Mouse (Mus musculus) CH12.LX (cell line): ENCODE measurements around the gene Vamp4. TPM values are rescaled to one million over a fixed set of nuclear protein-coding genes. Genes with fewer than 3 reads are reported as not detected.

ENCODE experiments used
- DNase-seq: peaks from one replicate; pipeline ENCODE4 v3.0.0-alpha.2; 2013; ENCODE audit errors: extremely low read depth
- H3K27ac ChIP-seq: 2 replicates; pipeline ENCODE4 v1.5.1; 2012; ENCODE audit warnings: low read depth, mild to moderate bottlenecking, control low read depth, moderate library complexity; ENCODE audit not compliant: insufficient read depth
- H3K27me3 ChIP-seq: replicated peaks from 2 replicates; pipeline ENCODE3; 2012; ENCODE audit warnings: inconsistent platforms
- H3K36me3 ChIP-seq, 2 experiments: replicated peaks in 1 of 2; 2 replicates each; pipeline versions ENCODE3 to v1.6.1; 2012; ENCODE audit warnings: inconsistent platforms in 1 of 2, low read length in 1 of 2, mild to moderate bottlenecking in 1 of 2, mixed read lengths in 1 of 2, moderate library complexity in 1 of 2; ENCODE audit not compliant: control insufficient read depth in 1 of 2, insufficient read depth in 1 of 2
- H3K4me1 ChIP-seq, 2 experiments: 2 replicates each; pipeline ENCODE4 v1.6.1; 2012; ENCODE audit warnings: inconsistent platforms in 1 of 2, moderate library complexity in 1 of 2; ENCODE audit not compliant: insufficient read depth in 2 of 2, control insufficient read depth in 1 of 2
- H3K4me2 ChIP-seq: 2 replicates; pipeline ENCODE4 v1.6.1; 2012; ENCODE audit warnings: low read depth, mild to moderate bottlenecking, control low read depth; ENCODE audit not compliant: poor library complexity, insufficient read depth, severe bottlenecking
- H3K4me3 ChIP-seq, 3 experiments: fragments of 150-350 bp in 1 of 3; sonication (generic) in 1 of 3; replicated peaks in 1 of 3; 2 replicates each; pipeline versions ENCODE3 to v1.5.1; 2011 to 2012; ENCODE audit warnings: low read depth in 2 of 3, low read length in 2 of 3, mild to moderate bottlenecking in 2 of 3, moderate library complexity in 2 of 3, control low read depth in 1 of 3, improper control_type of control experiment in 1 of 3, inconsistent platforms in 1 of 3, mixed read lengths in 1 of 3; ENCODE audit not compliant: poor library complexity in 1 of 3
- H3K79me2 ChIP-seq: replicated peaks from 2 replicates; pipeline ENCODE4 v1.6.1; 2012; ENCODE audit warnings: mild to moderate bottlenecking, moderate library complexity; ENCODE audit not compliant: control insufficient read depth, poor library complexity, insufficient read depth, severe bottlenecking; ENCODE audit errors: extremely low read depth
- H3K9ac ChIP-seq: 2 replicates; pipeline ENCODE4 v1.6.1; 2012; ENCODE audit warnings: low read depth, mild to moderate bottlenecking, control low read depth, moderate library complexity; ENCODE audit not compliant: insufficient read depth
- H3K9me3 ChIP-seq: replicated peaks from 2 replicates; pipeline ENCODE3; 2012; ENCODE audit warnings: low read length, inconsistent platforms, mixed read lengths
- ELF1 ChIP-seq: IDR thresholded peaks from 2 replicates; pipeline ENCODE4 v1.6.1; 2014; ENCODE audit warnings: low read depth, mild to moderate bottlenecking, inconsistent platforms, low read length, improper control_type of control experiment
- IRF4 ChIP-seq: IDR thresholded peaks from 2 replicates; pipeline ENCODE4 v1.6.1; 2014; ENCODE audit warnings: low read depth, mild to moderate bottlenecking, inconsistent platforms, low read length, improper control_type of control experiment
- JUND ChIP-seq: conservative IDR thresholded peaks from 2 replicates; pipeline ENCODE4 v1.6.1; 2011; ENCODE audit warnings: low read depth, low read length, improper control_type of control experiment
- KAT2A ChIP-seq: IDR thresholded peaks from 2 replicates; pipeline ENCODE4 v1.6.1; 2012; ENCODE audit warnings: low read length, improper control_type of control experiment, inconsistent platforms; ENCODE audit not compliant: insufficient replicate concordance
- MAFK ChIP-seq: IDR thresholded peaks from 2 replicates; pipeline ENCODE4 v1.6.1; 2011; ENCODE audit warnings: low read length, improper control_type of control experiment; ENCODE audit not compliant: insufficient replicate concordance
- MAZ ChIP-seq: IDR thresholded peaks from 2 replicates; pipeline ENCODE4 v1.6.1; 2012; ENCODE audit warnings: low read depth, mild to moderate bottlenecking, inconsistent platforms, low read length, improper control_type of control experiment, moderate library complexity
- MXI1 ChIP-seq: IDR thresholded peaks from 2 replicates; pipeline ENCODE4 v1.6.1; 2011; ENCODE audit warnings: mild to moderate bottlenecking, low read depth, low read length, improper control_type of control experiment
- POLR2AphosphoS2 ChIP-seq: IDR thresholded peaks from 2 replicates; pipeline ENCODE4 v1.6.1; 2011; ENCODE audit warnings: low read depth, low read length, improper control_type of control experiment
- RCOR1 ChIP-seq: conservative IDR thresholded peaks from 2 replicates; pipeline ENCODE4 v1.6.1; 2012; ENCODE audit warnings: low read depth, mild to moderate bottlenecking, inconsistent platforms, low read length, improper control_type of control experiment
- UBTF ChIP-seq: IDR thresholded peaks from 2 replicates; pipeline ENCODE4 v1.6.1; 2012; ENCODE audit warnings: low read depth, mild to moderate bottlenecking, inconsistent platforms, low read length, improper control_type of control experiment, moderate library complexity
- ZMIZ1 ChIP-seq: IDR thresholded peaks from 2 replicates; pipeline ENCODE4 v1.6.1; 2012; ENCODE audit warnings: low read depth, mild to moderate bottlenecking, inconsistent platforms, low read length, improper control_type of control experiment
- ZNF384 ChIP-seq: IDR thresholded peaks from 2 replicates; pipeline ENCODE4 v1.6.1; 2012; ENCODE audit warnings: low read depth, low read length, improper control_type of control experiment, inconsistent platforms
- dilution Hi-C: fragments of 300-500 bp; cut with MboI; formaldehyde crosslinking; loops from 2 replicates; pipeline ENCODE4 v1.14.3; 2020; ENCODE audit warnings: low sequenced_read_pairs; ENCODE audit not compliant: extremely low pct_unique_long_range_greater_than_20kb, extremely low pct_ligation_motif_present
- in situ Hi-C: fragments of 300-500 bp; cut with MboI; formaldehyde crosslinking; loops from 3 replicates; pipeline ENCODE4 v1.14.3; 2019; ENCODE audit warnings: low sequenced_read_pairs, low pct_ligation_motif_present, low pct_unique_long_range_greater_than_20kb, mixed read lengths
- polyA plus RNA-seq: library from polyadenylated mRNA; unstranded; fragments of >175 nt; gene quantifications from 2 replicates; pipeline ENCODE4 v1.2.1, GENCODE M21; 2012; ENCODE audit warnings: low read depth; ENCODE audit not compliant: insufficient read length
- total RNA-seq, 2 experiments: library from RNA; depleted of rRNA; stranded (reverse); fragments of 300-350 nt in 1 of 2; fragments of >200 nt in 1 of 2; gene quantifications; 2 replicates each; pipeline ENCODE4 v1.2.3; 2012 to 2014

Gene Vamp4
- total and polyA plus RNA-seq, 3 experiments, result 17.9 to 38.5 (median 36.8) TPM

- Histone ChIP-seq H3K4me3 (no peak overlapping the region), H3K4me1 (peaks cover 2 to 11% of the 10 kb centered on the region in 2 experiments; a peak in 3 of 4 replicates), H3K79me2 (no peaks in the 10 kb centered on the region), H3K27me3 (no peaks in the 10 kb centered on the region), H3K9ac (no peak overlapping the region), H3K4me2 (no peak overlapping the region), H3K27ac (no peak overlapping the region), H3K9me3 (no peaks in the 10 kb centered on the region), H3K36me3 (no peaks in the 10 kb centered on the region)
- dilution Hi-C loops (no loop called here), in situ Hi-C loops (loop anchor here (5.0 kb wide), 1 partner anchor 108 kb away; no protein-coding TSS in a partner anchor)
- DNase-seq, result no peak
- TF ChIP-seq ZMIZ1, result no peak
- no peak for TF ChIP-seq KAT2A
- TF ChIP-seq IRF4, result no peak
- TF ChIP-seq ZNF384, result no peak
- TF ChIP-seq POLR2AphosphoS2, result no peak
- no peak for TF ChIP-seq JUND
- TF ChIP-seq RCOR1, result no peak
- no peak for TF ChIP-seq MXI1
These were observed 16.1 kb upstream of the Vamp4 start for GRCm38 (mm10) chr1:162554193-162554592.

GRCm38 (mm10) chr1:162563236-162563635 lies 7.1 kb upstream of the Vamp4 start:
- Histone ChIP-seq H3K9me3 (no peaks in the 10 kb centered on the region), H3K4me3 (no peak overlapping the region), H3K27me3 (no peaks in the 10 kb centered on the region), H3K4me2 (no peak overlapping the region), H3K9ac (no peak overlapping the region), H3K79me2 (no peaks in the 10 kb centered on the region), H3K4me1 (peaks cover 7 to 12% of the 10 kb centered on the region in 2 experiments), H3K36me3 (peaks cover 0 to under 1% of the 10 kb centered on the region in 2 experiments), H3K27ac (no peak overlapping the region)
- no peak for TF ChIP-seq MAZ
- TF ChIP-seq UBTF, result no peak
- no peak for TF ChIP-seq MXI1
- in situ Hi-C loops, result no loop called here
- dilution Hi-C loops, result no loop called here
- no peak for DNase-seq

GRCm38 (mm10) chr1:162564992-162565391 lies 5.3 kb upstream of the Vamp4 start:
- TF ChIP-seq MAFK (no peak), ELF1 (0 out of 2 replicates have a peak, but pooled peaks have one; percentile 19)
- no peak for DNase-seq
- Histone ChIP-seq H3K4me1 (peaks cover 10 to 25% of the 10 kb centered on the region in 2 experiments), H3K36me3 (peaks cover 0 to 2% of the 10 kb centered on the region in 2 experiments), H3K27me3 (no peaks in the 10 kb centered on the region), H3K27ac (no peak overlapping the region), H3K9me3 (no peaks in the 10 kb centered on the region), H3K79me2 (no peaks in the 10 kb centered on the region), H3K4me2 (no peak overlapping the region), H3K9ac (no peak overlapping the region), H3K4me3 (no peak overlapping the region)
- dilution Hi-C loops (no loop called here), in situ Hi-C loops (no loop called here)
